Mouse (Mus musculus) cerebellum, postnatal 25 days (tissue): ENCODE measurements at regions not wholly inside any gene's neighbourhood (a gene's known extent, or its start where the extent isn't known, plus 50 kb on each side); places are given as distances from the start of the nearest gene placed in this dataset.

Experiments
- DNase-seq, 2 experiments: peaks; one replicate each; pipeline ENCODE4 v3.0.0; 2021; ENCODE audit warnings: mixed read lengths in 2 of 2

DNA sequence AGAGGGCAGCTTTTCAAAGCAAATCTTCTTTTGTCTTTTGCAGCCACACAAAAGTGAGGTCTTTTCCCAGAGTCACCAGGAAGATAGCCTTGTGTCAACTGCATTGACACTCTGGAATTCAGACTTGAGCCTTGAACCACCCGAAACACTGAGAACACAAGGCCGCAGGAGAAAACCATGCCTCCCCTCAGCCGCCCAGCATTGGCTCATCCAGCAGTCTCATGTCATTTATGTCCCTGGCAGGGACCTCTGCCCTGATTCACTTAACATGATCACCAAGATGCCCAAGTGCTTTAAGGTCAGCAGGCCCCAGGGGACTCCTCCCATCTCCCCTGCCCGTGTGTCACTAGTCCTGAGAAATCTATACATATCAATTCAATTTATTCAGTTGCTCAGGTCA, 173.1 kb upstream of the Kdm8 start:
- no peak for DNase-seq

DNA sequence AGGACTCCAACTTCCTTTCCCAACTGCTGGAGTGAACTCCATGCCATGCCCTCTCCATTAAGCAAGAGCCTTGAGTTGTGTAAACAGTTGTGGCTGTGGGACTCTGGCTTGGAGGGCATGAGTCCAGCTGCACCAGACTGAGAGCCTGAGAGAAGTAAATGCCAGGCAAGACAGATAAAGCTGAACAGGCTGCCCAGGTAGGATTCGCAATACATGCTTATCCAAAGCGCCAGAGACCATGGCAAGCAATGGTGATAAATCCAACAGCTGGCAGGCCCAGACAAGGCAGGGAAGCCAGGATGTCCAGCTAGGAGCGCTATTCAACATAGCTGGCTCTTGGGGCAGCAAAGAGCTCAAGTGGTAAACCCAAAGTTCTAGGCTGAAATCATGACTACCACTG, 163.1 kb upstream of the Kdm8 start:
- DNase-seq: no peak

DNA sequence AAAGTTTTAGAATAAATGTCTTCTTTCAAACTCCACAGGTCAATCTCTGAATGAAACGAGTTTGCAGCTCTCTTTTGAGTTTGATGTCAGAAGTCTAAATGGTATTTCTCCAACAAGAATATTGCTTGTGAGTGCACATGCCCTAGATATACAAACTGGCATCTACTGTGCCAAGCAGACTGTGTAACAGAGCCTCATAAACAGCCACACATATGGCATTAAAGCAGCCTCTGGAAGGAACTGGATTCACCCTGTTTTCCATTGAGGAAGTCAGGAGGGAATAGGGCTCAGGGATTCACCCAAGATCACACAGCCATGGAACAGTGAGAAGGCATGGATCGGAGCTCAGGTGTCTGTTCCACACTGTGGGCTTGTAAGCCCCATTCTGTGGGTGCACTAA, 149.2 kb upstream of the Kdm8 start:
- no peak for DNase-seq

DNA sequence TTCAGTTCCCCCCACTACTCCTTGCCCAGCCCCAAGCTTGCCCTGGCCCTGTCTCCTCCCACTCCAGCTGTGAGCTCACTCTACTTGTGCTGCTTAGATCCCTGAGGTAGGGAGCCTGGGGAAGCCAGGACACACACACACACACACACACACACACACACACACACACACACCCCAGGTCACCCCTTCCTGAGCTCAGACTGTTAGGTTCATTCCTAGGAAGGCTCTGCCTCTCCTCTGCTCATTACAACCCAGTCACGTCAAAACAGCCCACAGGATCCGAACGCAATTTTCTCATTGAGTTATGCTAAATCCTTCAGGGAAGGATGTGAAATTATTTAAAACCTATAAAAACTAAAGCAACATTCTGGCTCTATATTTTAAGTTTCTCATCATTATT, 136.0 kb upstream of the Kdm8 start:
- no peak for DNase-seq

DNA sequence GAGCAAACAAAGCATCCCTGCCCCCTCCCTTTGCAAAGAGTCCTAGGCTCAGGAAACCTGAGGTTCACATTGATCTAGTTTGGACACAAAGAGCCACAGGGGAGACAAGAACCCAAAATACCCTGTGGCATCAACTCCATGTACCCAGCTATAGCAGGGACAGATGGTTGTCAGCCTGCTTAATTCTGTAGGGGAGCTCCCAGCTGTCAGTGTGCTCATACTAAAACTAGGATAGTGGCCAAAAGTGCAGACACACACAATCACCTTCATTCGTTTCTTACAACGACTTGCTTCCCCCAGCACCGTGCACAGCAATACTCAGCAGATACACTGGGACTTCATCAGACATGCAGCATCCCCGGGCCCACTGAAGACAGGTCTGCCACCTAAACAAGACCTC, 133.5 kb upstream of the Kdm8 start:
- peak; percentile 22 to 24 for DNase-seq

DNA sequence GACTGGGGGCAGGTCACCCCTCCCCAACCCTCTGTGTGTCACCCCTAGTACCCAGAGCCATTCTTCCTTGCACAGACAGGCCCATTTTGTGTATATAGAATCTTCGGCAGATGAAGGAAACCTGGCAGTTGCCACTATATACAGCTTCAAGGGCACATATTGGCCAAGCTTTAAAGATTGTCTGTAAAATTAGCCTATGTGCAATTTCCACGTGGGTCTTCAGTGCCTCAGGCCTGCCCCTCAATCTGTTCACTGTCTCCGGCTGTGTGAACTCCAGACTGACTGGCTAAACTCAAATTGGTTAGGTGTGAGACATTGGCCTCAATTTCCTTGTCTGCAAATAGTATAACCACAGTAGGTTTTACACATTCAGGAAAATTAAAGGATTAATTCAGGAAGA, 130.9 kb upstream of the Kdm8 start:
- no peak for DNase-seq

DNA sequence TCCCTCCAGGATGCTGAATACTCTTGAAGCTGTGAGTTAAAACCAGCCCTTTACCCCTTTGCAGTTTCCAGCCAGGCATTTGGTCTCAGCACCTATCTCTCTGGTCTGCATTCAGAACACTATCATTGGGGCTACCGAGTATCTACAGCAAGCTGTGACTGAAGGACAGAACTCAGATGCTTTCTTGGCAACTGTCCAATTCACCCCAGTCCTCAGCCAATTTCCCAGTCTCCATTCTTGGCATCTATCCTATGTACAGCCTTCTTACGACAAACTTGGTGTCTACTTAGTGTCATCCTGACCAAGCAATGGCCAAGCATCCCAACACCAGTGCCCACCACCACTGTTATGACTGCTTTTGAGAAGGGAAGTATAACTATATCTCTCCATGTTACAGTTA, 109.7 kb upstream of the Kdm8 start:
- no peak for DNase-seq

DNA sequence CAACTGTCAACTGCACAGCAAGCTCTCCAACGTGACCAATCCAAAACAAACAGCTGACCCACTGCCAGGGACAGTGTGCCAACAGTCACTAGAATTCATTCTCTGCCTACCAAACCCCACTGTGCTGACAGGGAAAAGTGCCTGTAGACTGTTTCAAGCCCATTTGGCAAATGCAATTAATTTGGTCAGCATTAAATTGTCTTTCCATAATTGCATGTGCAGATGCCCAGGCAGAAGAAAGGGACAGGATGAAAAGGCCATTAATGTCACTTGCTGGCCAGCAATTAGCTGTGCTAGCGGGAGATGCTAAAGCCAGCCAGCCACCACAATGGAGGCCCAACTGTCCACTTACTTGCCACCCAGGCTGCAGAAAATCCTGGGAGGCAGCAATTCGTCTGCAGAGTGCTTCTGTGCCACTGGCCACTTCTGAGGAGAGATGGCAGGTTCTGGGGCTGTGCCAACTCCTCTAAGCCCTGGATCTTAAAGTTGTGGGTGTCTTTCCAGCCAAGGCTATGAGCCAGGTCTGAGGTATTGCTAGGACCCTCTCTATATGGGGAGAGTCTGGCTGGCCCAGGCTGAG, 108.8 kb upstream of the Kdm8 start:
- DNase-seq: peak; percentile 48 to 65

DNA sequence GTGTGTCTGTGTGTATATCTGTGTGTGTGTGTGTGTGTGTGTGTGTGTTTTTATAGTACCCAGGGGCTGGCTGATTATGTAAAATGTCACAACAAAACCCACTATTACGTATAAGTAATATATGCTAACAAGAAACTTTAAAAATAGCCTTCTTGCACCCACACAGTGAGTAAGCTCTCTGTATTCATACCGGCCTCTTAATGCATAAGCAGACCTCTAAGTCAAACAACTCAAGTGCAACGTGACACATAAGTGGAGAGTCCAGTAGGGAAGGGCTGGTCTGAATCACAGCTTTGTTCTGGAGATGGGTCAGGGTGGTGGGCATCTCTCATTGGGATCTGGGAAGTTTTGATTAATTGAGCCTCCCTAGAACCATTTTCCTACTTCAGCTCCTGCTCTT, 107.7 kb upstream of the Kdm8 start:
- DNase-seq: no peak

DNA sequence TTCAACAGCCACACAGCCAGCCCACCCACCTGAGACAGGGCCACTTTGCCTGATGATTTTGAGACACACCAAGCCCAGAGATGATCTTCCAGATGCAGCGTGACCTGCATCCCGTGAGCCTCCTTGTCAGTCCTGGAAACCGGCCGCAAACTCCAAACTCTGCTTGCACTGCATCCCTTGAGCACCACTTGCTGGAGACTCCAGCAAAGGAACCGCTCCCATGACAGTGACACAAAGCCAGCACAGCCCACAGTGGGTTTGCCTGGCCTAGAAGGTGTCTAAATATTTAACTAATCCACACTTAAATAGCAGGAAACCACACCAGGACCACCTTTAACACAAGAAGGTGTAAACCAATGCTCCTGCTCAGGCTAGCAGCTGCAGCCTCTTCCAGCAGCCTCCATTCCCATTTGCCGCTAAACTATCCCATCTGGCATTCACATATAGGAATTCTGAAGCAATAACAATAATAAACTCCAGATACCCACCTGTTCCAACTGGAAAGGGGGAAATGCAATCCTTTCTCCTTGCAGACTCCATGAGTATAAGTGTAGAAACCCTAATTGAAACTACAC, 106.2 kb upstream of the Kdm8 start:
- DNase-seq: no peak

DNA sequence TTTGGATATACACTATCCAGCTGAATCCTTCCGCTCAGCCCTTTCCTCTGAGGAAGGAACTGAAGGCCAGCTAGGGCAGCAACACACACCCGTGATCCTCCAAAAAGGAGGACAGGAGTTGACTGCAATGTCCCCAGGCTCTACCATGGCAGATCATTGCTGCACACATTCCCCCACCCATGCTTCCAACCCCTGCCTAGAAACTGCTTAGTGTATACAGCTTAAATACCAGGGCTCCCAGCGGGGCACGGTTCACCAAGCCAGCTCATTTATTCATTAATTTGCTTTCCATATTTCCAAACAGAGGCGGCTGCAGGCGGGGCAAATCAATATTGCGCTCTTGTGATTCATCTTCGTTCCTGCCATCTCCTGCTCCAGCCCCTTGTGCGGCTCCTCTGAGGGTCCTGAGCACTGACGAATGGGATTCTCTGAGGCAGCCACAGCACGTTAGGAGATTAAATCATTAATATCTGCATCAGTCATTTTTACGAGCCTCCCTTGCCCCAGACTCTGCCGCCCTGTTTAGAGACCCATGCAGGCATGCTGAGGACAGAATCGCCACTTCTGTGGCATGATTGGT, 104.1 kb upstream of the Kdm8 start:
- DNase-seq: no peak

DNA sequence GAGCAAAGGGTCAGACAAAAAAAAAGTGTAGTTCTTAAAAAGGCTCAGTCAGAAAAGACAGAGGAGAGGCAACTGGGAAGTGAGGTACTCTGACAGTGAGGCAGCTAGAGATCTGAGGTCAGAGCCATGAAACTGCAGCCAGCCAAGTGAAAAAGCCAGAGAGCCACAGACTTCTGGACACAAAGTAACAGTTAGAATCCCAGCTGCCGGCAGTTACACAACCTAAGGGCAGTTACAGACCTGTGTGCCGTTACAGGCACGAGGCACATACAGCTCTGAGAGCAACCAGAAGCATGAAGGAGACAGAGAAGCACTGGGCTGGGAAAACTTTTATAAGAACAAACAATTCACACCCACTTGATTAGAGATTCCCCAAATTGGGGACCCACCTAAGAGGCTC, 94.9 kb upstream of the Kdm8 start:
- DNase-seq: no peak

DNA sequence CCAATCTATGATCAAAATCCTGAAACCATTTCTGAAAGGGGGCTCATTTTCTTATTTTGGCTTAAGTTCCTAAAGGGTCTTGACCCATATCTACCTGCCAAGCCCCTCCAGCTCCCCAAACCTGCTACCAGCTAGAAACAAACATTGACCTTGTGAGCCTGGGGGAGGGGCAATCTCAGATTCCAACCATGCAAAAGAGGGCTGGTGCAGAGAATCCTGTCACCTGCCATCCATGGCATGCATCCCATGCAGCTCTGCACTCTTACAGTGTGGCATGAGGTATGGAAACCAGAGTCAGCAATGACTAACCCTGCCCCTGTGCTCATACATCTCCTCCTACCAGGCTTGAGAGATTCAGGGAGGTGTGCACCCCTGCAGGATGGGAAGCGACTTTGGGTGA, 90.3 kb upstream of the Kdm8 start:
- no peak for DNase-seq

DNA sequence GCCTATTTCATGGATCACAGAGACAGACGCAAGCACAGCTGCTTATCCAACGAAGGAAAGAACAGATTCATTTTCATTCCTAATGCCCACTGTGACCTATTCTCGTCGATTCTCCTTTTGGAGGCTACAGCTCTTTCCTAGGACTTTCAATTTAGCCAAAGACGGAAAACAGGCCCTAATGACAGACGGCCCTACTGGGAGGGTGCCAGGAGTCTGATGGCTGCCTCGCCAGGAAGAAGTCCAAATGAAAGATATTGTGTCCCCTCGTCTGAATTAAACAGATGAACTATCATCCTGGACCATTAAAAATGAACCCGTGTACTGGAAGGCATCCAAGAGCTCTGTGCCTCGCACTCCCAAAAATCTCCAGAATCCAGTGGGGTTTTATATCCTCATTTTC, 89.5 kb upstream of the Kdm8 start:
- peak in 1 of 2 experiments; percentile 61 for DNase-seq

DNA sequence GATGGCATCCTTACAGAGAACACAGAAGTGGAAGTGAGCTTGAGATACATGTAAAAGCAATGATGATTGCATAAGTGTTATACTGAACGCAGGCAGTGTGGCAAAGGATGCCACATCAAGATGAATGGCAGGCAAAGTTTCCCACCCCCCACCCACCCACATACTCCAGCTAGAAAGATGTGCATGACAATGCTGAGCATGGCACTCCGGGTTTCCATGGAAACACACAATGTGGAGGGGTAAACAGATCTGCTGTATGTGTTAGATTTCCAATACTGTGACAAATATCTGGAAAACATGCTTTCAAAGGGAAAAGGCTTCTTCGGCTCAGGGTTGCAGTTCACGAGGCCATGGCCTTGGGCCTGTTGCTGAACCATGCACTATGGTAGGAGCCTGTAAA, 86.5 kb upstream of the Kdm8 start:
- no peak for DNase-seq

DNA sequence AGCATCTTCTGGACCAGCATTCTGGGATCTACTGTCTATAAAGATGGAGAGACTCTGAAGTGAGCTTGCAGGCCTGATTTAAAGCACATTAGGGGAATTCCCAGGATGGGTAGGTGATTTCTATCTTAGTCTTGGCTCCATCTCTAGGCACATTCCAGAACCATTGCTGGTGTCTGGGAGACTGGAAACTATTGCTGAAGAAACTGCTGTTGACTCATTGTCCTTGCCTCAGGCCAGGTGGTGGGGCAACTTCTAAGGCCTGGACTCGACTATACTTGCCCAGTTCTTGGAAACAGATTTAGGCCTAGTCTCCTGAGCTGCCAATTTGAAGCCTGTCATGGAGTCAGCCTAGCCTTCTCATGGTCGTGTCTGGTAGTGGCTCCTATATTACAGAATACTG, 61.5 kb upstream of the Kdm8 start:
- no peak for DNase-seq

DNA sequence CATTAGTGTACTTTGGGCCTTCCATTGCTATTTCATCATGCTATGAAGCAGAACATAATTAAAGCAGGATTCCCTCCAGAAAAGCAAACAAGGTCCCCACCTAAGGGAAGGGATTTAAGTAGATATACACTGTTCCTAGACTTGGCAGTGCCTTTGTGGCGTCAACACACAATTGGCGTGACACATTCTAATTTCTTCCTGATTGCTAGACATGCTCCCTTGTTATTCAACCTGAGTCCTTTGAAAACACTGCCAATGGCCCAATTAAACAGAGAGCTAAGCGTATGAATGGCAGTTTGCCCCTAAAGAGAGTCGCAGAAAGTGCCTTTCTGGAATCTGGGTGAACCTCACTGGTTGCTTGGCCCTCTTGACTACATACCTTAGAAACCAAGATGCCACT, 60.3 kb upstream of the Kdm8 start:
- DNase-seq: no peak

DNA sequence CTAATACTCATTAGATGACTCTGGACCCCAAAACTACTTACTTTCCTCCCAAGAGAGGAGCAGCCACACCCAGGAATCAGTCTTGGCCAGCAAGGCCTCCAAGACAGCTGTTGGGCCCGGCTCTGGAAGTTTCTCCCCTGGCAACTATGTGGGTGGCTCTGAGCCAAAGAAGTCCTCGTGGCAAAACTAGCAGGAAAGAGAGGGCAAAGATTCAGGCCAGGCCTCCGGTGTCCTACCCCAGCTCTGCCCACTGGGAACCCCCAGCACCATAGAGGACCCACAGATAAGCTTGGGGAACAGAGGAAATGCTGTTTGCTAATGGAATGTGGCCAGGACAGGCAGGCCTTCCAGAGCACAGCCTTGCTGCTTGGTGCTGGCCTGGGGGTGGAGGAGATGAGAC, 51.9 kb upstream of the Kdm8 start:
- peak; percentile 7 for DNase-seq

DNA sequence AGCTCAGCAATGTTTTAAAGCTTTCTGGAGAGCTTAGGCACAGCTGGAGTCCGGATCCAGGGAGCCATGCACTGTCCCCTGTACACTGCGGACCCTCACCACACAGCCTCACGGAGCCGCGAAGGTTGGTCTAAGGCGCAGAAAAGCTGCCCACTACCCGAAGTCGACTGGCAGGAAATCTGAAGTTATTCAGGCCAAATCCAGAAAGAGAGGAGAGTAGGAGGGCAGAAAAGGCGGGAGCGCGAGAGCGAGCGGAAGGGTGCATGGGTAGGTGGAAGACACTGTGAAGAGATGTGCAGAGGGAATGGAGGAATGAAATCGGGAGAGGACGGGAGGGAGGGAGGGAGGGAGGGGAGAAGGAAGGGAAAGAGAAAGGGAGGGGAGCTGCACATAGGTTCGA, 51.2 kb upstream of the Kdm8 start:
- DNase-seq: peak in 1 of 2 experiments; percentile 15

DNA sequence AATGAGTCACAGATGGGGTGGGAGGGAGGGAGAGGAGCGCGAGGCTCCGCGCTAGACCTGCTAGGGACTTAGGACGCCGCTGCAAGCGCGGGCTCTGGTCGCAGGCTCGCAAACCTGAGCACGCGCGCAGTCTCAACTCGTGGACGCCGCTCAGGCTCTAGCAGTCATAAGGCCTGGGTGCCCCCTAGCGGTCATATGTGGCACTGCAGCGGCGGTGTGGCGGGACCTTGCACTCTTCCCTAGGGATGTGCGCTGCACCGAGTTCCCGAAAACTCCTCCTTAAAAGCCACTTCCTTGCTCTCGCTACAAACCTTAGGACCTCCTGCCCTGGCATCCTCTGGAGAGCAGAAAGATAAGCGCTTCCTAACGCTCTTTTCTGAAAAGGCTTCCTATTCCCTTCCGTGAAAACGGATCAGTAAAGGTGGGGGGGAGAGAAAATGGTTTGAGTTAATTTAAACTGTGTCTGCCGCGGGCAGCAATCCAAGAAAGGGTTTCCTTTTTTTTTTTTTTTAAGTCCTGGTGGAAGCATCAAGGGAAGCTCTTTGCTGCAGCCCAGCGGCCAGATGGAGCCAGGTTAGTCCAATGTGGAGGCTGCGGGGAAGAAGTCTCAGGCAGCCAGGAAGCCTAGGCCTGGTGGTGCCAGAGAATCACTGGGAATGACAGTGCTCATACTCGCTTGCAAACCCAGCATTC, 50.7 kb upstream of the Kdm8 start:
- DNase-seq: peak; percentile 98 to 99
